Mouse (Mus musculus): ENCODE measurements around the gene Ctcfl. TPM values are rescaled to one million over a fixed set of nuclear protein-coding genes. Genes with fewer than 3 reads are reported as not detected.

Gene Ctcfl
- polyA plus RNA-seq, 1 experiment from 2014 or later = not detected

DNA sequence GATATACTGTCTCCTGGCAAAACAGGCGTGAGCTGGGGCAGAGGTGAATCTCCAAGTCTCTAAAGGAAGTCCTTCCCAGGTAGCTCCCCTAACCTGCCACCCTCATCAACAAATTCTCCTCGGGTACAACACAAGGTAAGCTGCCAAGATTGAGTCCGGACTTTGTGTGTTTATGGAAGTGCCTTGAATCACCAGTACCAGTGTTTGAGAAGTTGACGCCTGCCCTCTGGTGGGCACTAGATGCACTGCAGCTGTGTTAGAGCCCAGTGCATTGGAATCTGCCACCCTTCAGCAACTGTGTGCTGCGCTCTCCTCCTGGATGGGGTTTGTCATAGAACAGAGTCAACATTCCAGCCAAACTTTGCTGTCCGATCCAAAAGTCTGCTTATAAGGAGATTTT lies 29.9 kb downstream of the Ctcfl start:
- ATAC-seq (peak; percentile 66), DNase-seq (ENCODE audit: low spot score) (peak; percentile 83)
- Histone ChIP-seq H3K9me3 (ENCODE audit: low read length) (no peaks in the 10 kb centered on the region), H3K27me3 (replicated peaks; ENCODE audit: insufficient read depth, low read length) (no peaks in the 10 kb centered on the region), H3K27ac (ENCODE audit: low read length) (no peak overlapping the region), H3K36me3 (ENCODE audit: insufficient read depth, low read length) (no peaks in the 10 kb centered on the region), H3K4me1 (ENCODE audit: insufficient read depth, low read depth, low read length) (no peaks in the 10 kb centered on the region), H3K4me2 (replicated peaks; ENCODE audit: low read depth, low read length) (no peak overlapping the region), H3K9ac (replicated peaks; ENCODE audit: low read depth) (no peak overlapping the region), H3K4me3 (ENCODE audit: low read depth, low read length) (no peak overlapping the region)
- no peak for TF ChIP-seq EP300 (IDR thresholded peaks at IDR 0.05)
- peak; percentile 98 for TF ChIP-seq CTCF (IDR thresholded peaks at IDR 0.05)
- WGBS = 12% methylated on average over 6 of the region's 6 CpGs

GRCm38 (mm10) chr2:173087405-173087804 lies 31.9 kb downstream of the Ctcfl start:
- no peak for DNase-seq (ENCODE audit: low spot score)
- Histone ChIP-seq H3K9me3 (ENCODE audit: low read length) (no peaks in the 10 kb centered on the region), H3K4me3 (ENCODE audit: low read depth, low read length) (no peak overlapping the region), H3K9ac (replicated peaks; ENCODE audit: low read depth) (no peak overlapping the region), H3K4me2 (replicated peaks; ENCODE audit: low read depth, low read length) (no peak overlapping the region), H3K4me1 (ENCODE audit: insufficient read depth, low read depth, low read length) (no peaks in the 10 kb centered on the region), H3K36me3 (ENCODE audit: insufficient read depth, low read length) (no peaks in the 10 kb centered on the region), H3K27ac (ENCODE audit: low read length) (no peak overlapping the region), H3K27me3 (replicated peaks; ENCODE audit: insufficient read depth, low read length) (no peaks in the 10 kb centered on the region)
- TF ChIP-seq EP300 (IDR thresholded peaks at IDR 0.05) = no peak
- 36% methylated on average over 13 of the region's 13 CpGs for WGBS
- peak; percentile 22 for ATAC-seq

DNA sequence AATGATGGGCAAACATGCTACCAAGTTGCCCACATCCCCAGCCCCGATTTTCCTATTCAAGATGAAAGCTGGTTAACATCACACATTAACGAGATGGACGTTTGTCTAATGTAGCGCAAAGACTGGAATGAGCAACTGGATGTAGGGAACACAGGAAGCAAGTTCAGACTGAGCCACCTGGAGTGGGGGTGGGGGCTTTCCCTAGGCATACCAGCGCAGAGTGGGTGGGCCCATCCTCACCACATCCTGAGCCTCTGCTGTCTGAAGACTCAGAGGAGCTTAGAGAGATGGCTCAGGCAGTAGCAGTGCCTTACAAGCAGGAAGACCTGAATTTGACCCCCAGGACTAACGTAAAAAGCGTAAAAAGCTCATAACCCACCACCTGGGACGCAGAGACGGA lies 33.6 kb downstream of the Ctcfl start:
- Histone ChIP-seq H3K9me3 (ENCODE audit: low read length) (no peaks in the 10 kb centered on the region), H3K4me3 (ENCODE audit: low read depth, low read length) (no peak overlapping the region), H3K27me3 (replicated peaks; ENCODE audit: insufficient read depth, low read length) (no peaks in the 10 kb centered on the region), H3K4me2 (replicated peaks; ENCODE audit: low read depth, low read length) (no peak overlapping the region), H3K4me1 (ENCODE audit: insufficient read depth, low read depth, low read length) (no peaks in the 10 kb centered on the region), H3K9ac (replicated peaks; ENCODE audit: low read depth) (no peak overlapping the region), H3K27ac (ENCODE audit: low read length) (no peak overlapping the region), H3K36me3 (ENCODE audit: insufficient read depth, low read length) (no peaks in the 10 kb centered on the region)
- no peak for DNase-seq (ENCODE audit: low spot score)
- no peak for TF ChIP-seq CTCF (IDR thresholded peaks at IDR 0.05)
- TF ChIP-seq EP300 (IDR thresholded peaks at IDR 0.05) = no peak
- 73% methylated on average over 9 of the region's 9 CpGs for WGBS
- no peak for ATAC-seq

GRCm38 (mm10) chr2:173084871-173085270 lies 34.5 kb downstream of the Ctcfl start:
- Histone ChIP-seq H3K36me3 (ENCODE audit: insufficient read depth, low read length) (no peaks in the 10 kb centered on the region), H3K4me1 (ENCODE audit: insufficient read depth, low read depth, low read length) (no peaks in the 10 kb centered on the region), H3K9ac (replicated peaks; ENCODE audit: low read depth) (no peak overlapping the region)

GRCm38 (mm10) chr2:173083712-173084475 lies 35.4 kb downstream of the Ctcfl start:
- no peak overlapping the region for H3K27ac ChIP-seq (ENCODE audit: low read length)
- no peaks in the 10 kb centered on the region for H3K36me3 ChIP-seq (ENCODE audit: insufficient read depth, low read length)

More at GRCm38 (mm10) chr2:173084871-173085270, 34.5 kb downstream of the Ctcfl start:
- no peak for ATAC-seq
- 92% methylated on average over 11 of the region's 11 CpGs for WGBS
- H3K9me3 ChIP-seq (ENCODE audit: low read length) = no peaks in the 10 kb centered on the region
- H3K4me3 ChIP-seq (ENCODE audit: low read depth, low read length) = no peak overlapping the region
- H3K27ac ChIP-seq (ENCODE audit: low read length) = no peak overlapping the region
- H3K27me3 ChIP-seq (replicated peaks; ENCODE audit: insufficient read depth, low read length) = no peaks in the 10 kb centered on the region
- H3K4me2 ChIP-seq (replicated peaks; ENCODE audit: low read depth, low read length) = no peak overlapping the region
- TF ChIP-seq CTCF (IDR thresholded peaks at IDR 0.05) (no peak), EP300 (IDR thresholded peaks at IDR 0.05) (no peak)
- DNase-seq (ENCODE audit: low spot score) = no peak

DNA sequence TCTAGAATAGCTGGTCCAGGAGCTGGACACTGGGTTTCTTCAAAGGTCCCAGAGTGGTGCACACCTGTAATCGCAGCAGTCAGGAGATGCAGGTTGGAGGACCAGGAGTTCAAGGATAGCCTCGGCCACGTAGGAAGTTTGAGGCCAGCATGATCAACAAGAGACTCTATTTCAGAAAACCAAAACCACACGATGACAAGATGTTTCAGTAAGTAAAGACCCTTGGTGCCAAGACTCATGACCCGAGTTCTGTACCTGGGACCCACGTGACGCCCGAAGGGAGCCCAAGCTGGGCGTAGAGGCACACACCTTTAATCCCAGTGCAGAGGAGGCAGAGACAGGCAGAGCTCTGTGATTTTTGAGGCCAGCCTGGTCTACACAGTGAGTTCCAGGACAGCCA lies 36.2 kb downstream of the Ctcfl start:
- H3K4me1 ChIP-seq (ENCODE audit: insufficient read depth, low read depth, low read length) = no peaks in the 10 kb centered on the region
- no peak overlapping the region for H3K4me3 ChIP-seq (ENCODE audit: low read depth, low read length)
- WGBS = 81% methylated on average over 9 of the region's 9 CpGs
- H3K27ac ChIP-seq (ENCODE audit: low read length) = no peak overlapping the region
- no peak overlapping the region; the same call in 1 of the 2 replicates for H3K4me2 ChIP-seq (replicated peaks; ENCODE audit: low read depth, low read length)
- no peaks in the 10 kb centered on the region for H3K36me3 ChIP-seq (ENCODE audit: insufficient read depth, low read length)
- no peaks in the 10 kb centered on the region for H3K27me3 ChIP-seq (replicated peaks; ENCODE audit: insufficient read depth, low read length)
- no peak overlapping the region for H3K9ac ChIP-seq (replicated peaks; ENCODE audit: low read depth)
- H3K9me3 ChIP-seq (ENCODE audit: low read length) = no peaks in the 10 kb centered on the region
- DNase-seq (ENCODE audit: low spot score) = no peak
- no peak for ATAC-seq
- TF ChIP-seq EP300 (IDR thresholded peaks at IDR 0.05) (no peak), CTCF (IDR thresholded peaks at IDR 0.05) (no peak)

More at GRCm38 (mm10) chr2:173083712-173084475, 35.4 kb downstream of the Ctcfl start:
- Histone ChIP-seq H3K4me2 (replicated peaks; ENCODE audit: low read depth, low read length) (peak overlapping the region; percentile 14; the same call in 1 of the 2 replicates), H3K4me3 (ENCODE audit: low read depth, low read length) (no peak overlapping the region), H3K27me3 (replicated peaks; ENCODE audit: insufficient read depth, low read length) (no peaks in the 10 kb centered on the region), H3K4me1 (ENCODE audit: insufficient read depth, low read depth, low read length) (no peaks in the 10 kb centered on the region), H3K9me3 (ENCODE audit: low read length) (no peaks in the 10 kb centered on the region), H3K9ac (replicated peaks; ENCODE audit: low read depth) (no peak overlapping the region)
- TF ChIP-seq EP300 (IDR thresholded peaks at IDR 0.05) (no peak), CTCF (IDR thresholded peaks at IDR 0.05) (0 out of 2 replicates have a peak, but pooled peaks have one; percentile 12)
- WGBS = 17% methylated on average over 13 of the region's 13 CpGs
- ATAC-seq (peak; percentile 83), DNase-seq (ENCODE audit: low spot score) (peak; percentile 78)
